Mouse (Mus musculus) hindlimb bud, embryonic 11.5 days (tissue): ENCODE measurements around the gene Med13l.

Source experiments
- DNase-seq: peaks from one replicate; pipeline ENCODE4 v3.0.0-alpha.2; 2012; ENCODE audit warnings: low read depth, low spot score; ENCODE audit errors: extremely low spot score

Gene Med13l

DNA sequence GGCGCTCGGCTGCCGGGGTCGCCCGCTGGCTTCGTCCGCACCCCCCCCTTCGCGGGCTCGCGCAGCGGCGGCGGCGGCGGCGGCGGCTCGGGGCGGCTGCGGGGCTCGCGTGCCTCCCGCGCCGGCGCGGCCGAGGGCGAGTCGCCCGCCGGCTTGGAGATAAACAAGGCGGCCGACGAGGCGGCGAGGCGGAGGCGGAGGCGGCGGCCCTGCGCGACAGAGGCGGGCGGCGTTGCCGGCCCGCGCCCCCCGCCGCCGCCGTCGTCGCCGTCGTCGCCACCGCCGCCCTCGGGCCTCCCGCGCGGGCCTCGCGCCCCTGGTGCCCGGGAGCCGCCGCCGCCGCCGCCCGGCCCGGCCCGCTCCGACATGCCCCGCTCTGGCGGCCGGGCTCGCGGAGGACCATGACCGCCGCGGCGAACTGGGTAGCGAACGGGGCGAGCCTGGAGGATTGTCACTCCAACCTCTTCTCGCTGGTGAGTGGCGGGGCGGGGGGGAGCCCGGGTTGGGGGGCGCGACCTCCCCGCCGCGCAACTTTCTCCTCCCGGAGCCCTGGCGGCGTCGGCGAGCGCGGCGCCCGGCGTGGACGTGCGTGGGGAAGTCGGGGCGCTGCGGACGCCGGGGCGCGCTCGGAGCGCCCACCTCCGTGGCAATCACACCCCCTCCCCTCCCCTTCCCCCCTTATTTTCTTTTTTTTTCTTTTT is at the start of gene Med13l:
Gene Med13l, plus strand, starts transcription at position 295 of the 701 bp plus-strand sequence.
- DNase-seq: no peak

DNA sequence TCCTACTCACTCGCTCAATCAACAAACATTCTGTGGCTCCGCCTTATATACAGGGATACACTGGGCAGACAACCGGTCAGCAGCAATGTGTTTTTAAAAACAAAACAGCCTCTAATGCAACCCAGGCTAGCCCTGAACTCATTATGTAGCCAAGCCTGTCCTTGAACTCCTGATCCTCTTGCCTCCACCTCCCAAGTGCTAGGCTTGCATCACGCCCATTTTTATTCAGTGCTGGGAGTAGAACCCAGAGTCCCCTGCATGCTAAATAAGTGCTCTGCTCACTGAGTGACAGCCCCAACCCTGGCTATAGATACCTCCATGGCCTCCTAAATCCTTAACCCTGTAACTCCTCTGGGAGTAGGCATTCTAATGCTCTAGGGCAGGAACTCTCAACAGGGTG is 49.5 kb upstream of the Med13l start:
- no peak for DNase-seq

GRCm38 (mm10) chr5:118513005-118513404 is 47.5 kb upstream of the Med13l start:
- DNase-seq: no peak

DNA sequence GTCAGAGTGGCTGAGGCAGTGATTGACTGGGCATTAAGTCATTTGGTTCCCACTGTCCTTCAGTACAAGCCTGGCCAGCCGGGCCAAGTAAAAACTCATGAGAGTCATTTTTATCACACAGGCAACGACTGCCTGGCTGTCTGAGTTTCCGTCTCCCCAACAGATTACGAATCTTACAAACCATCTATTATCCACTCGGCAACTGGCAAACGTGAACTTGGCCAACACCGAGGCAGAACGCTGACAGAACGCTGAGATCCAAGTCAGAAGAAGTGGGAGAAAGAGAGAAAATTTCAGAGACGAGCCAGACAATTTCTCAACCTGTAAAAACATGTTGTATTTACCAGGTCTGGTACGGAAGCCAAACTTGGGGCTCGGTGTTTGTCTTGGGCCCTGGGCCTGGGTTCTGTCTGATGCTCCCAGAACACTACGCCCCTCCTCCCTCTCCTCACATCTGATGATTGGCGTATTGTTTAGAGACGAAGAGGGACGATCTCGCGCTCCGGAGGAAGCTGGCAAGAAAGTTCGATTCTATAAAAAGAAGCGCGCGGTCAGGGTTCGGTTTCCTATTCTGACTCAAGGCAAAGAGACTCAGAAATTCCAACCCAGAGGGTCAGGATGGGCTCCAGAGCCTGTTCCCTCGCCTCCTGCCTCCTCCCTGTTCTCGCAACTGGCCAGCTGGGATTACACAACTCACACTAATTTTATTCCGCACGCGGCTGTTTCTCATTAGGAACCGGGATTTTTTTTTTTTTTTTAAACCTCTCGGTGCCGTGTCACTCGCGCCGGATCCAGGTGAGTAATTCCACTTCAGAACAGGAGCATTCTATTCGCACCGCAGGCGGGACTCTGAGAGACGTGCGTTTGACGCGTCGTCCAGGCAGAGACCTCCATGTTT is 46.6 kb upstream of the Med13l start:
- no peak for DNase-seq

GRCm38 (mm10) chr5:118514527-118514831 is 46.0 kb upstream of the Med13l start:
- DNase-seq: no peak

- no peak for DNase-seq
These were observed 45.6 kb upstream of the Med13l start for GRCm38 (mm10) chr5:118514842-118515241.

GRCm38 (mm10) chr5:118515280-118515721 is 45.2 kb upstream of the Med13l start:
- no peak for DNase-seq

- DNase-seq: no peak
These were observed 44.4 kb upstream of the Med13l start for GRCm38 (mm10) chr5:118516066-118516465.

DNA sequence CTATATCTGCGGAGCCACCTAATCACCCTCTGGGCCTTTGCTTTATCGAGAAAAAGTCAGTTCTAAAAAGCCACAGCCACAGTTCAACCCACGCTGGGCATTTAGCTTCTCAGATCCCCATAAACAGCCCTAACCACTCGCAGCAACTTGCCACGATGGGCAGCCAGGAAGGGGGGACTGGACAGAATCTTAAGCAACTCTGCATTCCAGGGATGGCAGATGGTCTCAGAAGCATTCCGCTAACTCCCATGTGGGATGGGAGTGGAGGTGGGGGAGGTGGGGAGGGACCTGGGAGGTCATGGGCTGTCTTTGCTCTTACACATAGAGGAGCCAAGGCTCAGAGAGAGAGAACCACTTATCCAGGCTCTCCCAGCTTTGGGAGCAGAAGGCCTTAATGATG is 44.0 kb upstream of the Med13l start:
- DNase-seq: no peak

- no peak for DNase-seq
These were observed 40.0 kb upstream of the Med13l start for GRCm38 (mm10) chr5:118520457-118520856.

DNA sequence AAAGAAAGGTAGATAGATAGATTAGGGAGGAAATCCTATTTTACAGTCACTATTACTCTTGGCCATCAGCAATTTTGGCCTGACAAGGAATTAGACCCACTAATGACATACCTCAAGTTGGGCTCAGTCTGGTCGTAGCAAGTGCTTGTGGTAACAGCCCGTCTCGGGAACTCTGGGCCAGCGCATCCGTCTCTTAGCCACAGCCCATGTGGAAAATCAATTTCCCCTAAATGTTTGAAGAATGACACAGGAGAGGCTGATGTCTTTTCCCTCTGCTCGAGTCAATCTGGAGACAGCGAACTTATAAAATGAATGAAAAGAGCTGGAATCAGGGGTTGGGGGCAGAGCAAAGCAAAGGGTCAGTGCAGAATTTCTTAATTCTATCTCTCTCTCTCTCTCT is 36.1 kb upstream of the Med13l start:
- DNase-seq: no peak

GRCm38 (mm10) chr5:118525634-118526033 is 34.8 kb upstream of the Med13l start:
- no peak for DNase-seq

DNA sequence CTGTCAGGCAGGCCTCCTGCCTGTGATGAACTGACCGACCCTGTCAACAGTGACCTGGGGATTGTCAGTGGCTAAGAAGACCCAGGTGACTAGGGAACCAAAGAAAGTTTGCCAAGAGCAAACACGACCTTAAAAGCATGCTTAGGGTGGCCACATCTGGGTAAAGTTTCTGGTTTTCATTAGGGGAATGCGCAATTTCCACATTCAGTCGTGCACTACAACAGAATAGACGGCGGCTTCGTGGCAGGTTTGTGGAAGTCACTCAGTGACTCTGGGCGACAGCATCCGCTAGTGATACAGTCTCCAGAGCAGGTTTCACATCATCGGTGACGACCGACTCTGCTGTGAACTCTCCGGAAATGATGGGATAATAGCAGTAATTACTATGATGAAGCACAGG is 34.0 kb upstream of the Med13l start:
- DNase-seq: no peak

DNA sequence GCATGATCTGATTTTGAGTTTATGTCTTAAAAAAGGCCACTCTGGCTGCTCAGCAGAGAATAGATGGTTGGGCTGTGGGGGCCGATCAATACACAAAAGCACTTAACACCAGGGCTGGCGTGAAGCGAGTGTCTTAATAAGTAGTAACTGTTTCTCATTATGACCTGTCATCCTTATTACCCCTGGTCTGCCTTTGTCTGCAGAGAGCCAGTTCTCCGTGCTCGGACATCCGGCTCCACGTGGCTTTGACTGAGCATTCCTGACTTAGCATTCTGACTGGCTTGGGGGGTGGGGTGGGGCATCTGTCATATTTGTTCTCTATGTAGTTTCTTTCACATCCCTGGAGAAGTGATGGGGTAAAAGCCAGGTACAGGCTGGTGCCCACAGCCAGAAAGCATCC is 31.2 kb upstream of the Med13l start:
- DNase-seq: no peak

DNA sequence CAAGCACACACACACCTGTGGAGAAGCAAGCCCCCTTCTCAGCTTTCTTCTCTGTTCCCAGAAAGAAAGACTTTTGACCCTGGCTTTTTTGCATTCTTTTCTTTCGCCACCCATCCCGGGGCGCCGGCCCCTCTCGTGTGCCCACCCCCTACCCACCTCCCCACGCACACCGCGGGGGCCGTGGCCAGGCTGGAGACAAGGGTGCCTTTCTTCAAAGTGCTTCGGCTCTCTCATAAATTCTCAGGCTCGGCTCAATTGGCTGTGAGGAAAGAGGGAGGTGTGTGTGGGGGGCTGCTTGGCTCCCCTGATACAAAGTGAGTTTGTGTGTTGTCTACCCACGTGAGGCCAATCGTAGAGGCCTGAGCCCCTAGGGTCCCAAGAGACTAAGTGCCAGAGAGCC is 28.4 kb upstream of the Med13l start:
- DNase-seq: no peak

DNA sequence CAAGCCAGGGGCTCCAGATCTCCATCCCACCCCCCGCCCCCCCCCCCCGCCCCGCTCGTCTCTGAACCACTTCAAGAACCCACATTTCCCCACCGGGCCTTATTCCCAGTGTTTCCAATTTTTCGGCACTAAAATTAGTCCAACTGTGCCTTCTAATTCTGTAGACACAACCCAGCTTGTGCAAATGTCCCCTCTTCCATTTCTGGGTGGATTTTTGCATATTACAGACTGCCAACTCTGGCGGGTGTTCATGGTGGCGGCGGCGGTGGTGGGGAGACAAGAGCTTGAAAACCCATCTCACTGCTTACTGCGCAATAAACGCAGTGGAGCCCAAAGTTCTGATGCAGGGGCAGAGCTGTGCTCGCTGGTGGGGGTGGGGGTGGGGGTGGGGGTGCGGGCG is 27.8 kb upstream of the Med13l start:
- DNase-seq: no peak

GRCm38 (mm10) chr5:118534407-118534921 is 26.0 kb upstream of the Med13l start:
- no peak for DNase-seq

- no peak for DNase-seq
These were observed 25.3 kb upstream of the Med13l start for GRCm38 (mm10) chr5:118535130-118535529.

DNA sequence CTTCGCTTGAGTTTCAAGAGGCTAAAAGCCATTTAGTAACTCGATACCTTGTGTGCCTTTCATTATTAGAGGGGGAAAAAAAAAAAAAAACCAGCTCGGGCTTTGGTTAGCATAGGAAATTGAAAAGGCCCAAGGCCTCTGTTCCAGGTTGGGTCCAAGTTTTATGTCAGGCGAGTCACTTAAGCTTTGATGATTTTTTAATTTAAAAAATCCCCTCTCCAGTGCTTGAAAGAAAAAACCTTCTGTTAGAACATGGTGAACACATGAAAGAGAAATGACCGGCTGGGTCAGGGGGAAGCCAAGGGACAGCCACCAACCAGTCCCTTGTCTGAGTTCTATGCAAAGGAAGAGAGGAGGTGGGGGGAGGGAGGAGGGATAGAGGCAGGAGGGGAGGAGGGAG is 22.0 kb upstream of the Med13l start:
- peak; percentile 80 for DNase-seq

DNA sequence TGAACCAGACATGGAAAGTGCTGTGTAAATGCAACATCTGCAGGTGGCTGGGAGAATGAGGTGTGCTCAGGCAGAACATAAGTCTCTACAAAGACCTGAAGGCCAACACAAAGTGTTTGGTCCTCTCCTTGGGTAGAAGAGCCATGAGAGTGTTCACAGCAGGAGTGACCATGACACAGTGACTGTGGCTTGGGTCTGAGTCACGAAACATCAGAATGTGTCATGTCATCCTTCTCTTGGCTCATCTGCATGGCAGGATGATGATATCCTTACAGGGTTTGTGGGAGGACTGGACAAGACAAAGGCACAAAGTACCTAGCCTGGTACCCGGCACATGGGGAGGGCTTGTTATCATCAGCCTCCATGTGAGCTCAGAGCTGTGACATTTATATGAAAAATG is 16.7 kb upstream of the Med13l start:
- DNase-seq: no peak

DNA sequence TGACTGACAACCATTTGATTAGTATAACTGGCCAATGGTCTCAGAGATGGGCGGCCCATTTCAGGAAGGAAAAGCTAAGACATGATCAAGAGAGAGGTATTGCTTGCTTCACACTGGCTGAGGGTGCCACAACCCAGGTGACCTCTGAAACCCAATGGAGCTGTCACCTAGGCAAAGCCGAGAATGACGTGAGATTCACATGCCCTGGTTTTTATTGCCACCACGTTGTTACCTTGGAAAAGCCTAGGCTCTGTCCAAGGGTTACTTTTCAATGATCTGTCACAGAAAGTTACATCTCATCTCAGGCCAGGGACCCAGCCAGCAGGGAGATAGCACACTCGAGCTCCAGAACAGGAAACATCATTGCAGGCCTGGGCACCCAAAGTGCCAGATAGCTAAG is 10.0 kb upstream of the Med13l start:
- no peak for DNase-seq

GRCm38 (mm10) chr5:118553290-118553689 is 7.2 kb upstream of the Med13l start:
- no peak for DNase-seq
